Comparison of ENCODE assay signal across 8 mouse cellular contexts in genomic region chr2:32714117-32714986, GRCm38 (mm10). TPM values are rescaled to one million over a fixed set of nuclear protein-coding genes. Genes with fewer than 3 reads are reported as not detected.
DNase-seq lines count a peak whose midpoint lies in the region; ATAC-seq and TF ChIP-seq lines count a peak whose summit lies in the region.

No protein-coding gene starts in this region.

- intact Hi-C loops in gastrocnemius, adult 2 months (cut with DNase I), result loop anchor here (1.0 kb wide), 2 partner anchors 43 to 143 kb away; partner anchors contain the start of gene Tor2a
- intact Hi-C loops in gastrocnemius, postnatal 36 days (cut with DNase I), result loop anchor here (5.0 kb wide), 1 partner anchor 138 kb away; no protein-coding TSS in a partner anchor

- H3K27ac ChIP-seq in gastrocnemius, adult 2 months, result peak overlapping the region; percentile 96
- H3K27ac ChIP-seq in thymus, adult 2 months (ENCODE audit: control insufficient read depth, insufficient read depth, low read length), result peak overlapping the region; percentile 46
- peak overlapping the region; percentile 81 for H3K27ac ChIP-seq in intestine, embryonic 16.5 days (ENCODE audit: low read length)
- H3K27ac ChIP-seq in stomach, embryonic 14.5 days (ENCODE audit: low read length), result peak overlapping the region; percentile 98; the same call in 1 of the 2 replicates

- H3K9me3 ChIP-seq in intestine, embryonic 16.5 days (ENCODE audit: control insufficient read depth, low read length), result no peaks in the 10 kb centered on the region
- no peaks in the 10 kb centered on the region for H3K9me3 ChIP-seq in stomach, embryonic 14.5 days (ENCODE audit: control insufficient read depth, low read depth, low read length)

- no peak overlapping the region for H3K4me2 ChIP-seq in intestine, embryonic 16.5 days (ENCODE audit: low read depth, low read length)
- 0 out of 2 replicates have a peak overlapping the region, but pooled peaks have one; percentile 43 for H3K4me2 ChIP-seq in stomach, embryonic 14.5 days (replicated peaks; ENCODE audit: low read depth, low read length)

- TF ChIP-seq CTCF in gastrocnemius, adult 2 months (IDR thresholded peaks at IDR 0.05), result no peak
- no peak for TF ChIP-seq CTCF in thymus, adult 2 months (IDR thresholded peaks at IDR 0.05; ENCODE audit: borderline replicate concordance, control insufficient read depth, extremely low read depth, insufficient read depth, low read length, poor library complexity)

- no peak for TF ChIP-seq POLR2A in thymus, adult 2 months (IDR thresholded peaks at IDR 0.05; ENCODE audit: control insufficient read depth, extremely low read depth, insufficient read depth, low read length, poor library complexity)

- H3K4me3 ChIP-seq in gastrocnemius, adult 2 months, result peak overlapping the region; percentile 91
- H3K4me3 ChIP-seq in thymus, adult 2 months (ENCODE audit: control insufficient read depth, insufficient read depth, low read length), result no peak overlapping the region
- H3K4me3 ChIP-seq in intestine, embryonic 16.5 days (ENCODE audit: low read length), result no peak overlapping the region
- H3K4me3 ChIP-seq in stomach, embryonic 14.5 days (ENCODE audit: low read depth, low read length), result no peak overlapping the region

- DNase-seq in gastrocnemius, adult 2 months, result no peak
- no peak for DNase-seq in gastrocnemius, postnatal 36 days
- no peak for DNase-seq in thymus, adult 2 months
- no peak for DNase-seq in thymus, postnatal 25 days
- no peak for DNase-seq in c-Kit-positive CD71-positive TER-119-positive erythroid progenitor cells, embryonic 14.5 days (ENCODE audit: low spot score)
- DNase-seq in gastrocnemius, postnatal 4 days (ENCODE audit: low spot score in 2 of 2), result no peak

- 35% methylated on average over 11 of the region's 11 CpGs for WGBS in thymus, adult 2 months
- WGBS in intestine, embryonic 16.5 days, result 45% methylated on average over 11 of the region's 11 CpGs
- 47% methylated on average over 11 of the region's 11 CpGs for WGBS in stomach, embryonic 14.5 days

- peaks cover 34% of the 10 kb centered on the region for H3K4me1 ChIP-seq in thymus, adult 2 months (replicated peaks; ENCODE audit: control insufficient read depth, insufficient read depth, low read length)
- H3K4me1 ChIP-seq in intestine, embryonic 16.5 days (ENCODE audit: control insufficient read depth, insufficient read depth, low read length), result peaks cover 25% of the 10 kb centered on the region
- peaks cover 18% of the 10 kb centered on the region for H3K4me1 ChIP-seq in stomach, embryonic 14.5 days (ENCODE audit: control insufficient read depth, insufficient read depth, low read length)

- no peak for ATAC-seq in intestine, embryonic 16.5 days
- ATAC-seq in stomach, embryonic 14.5 days (ENCODE audit: insufficient number of reproducible peaks, insufficient read depth, low FRiP score, low read depth), result no peak

- no peaks in the 10 kb centered on the region for H3K27me3 ChIP-seq in thymus, adult 2 months (ENCODE audit: control insufficient read depth, insufficient read depth, low read length)
- no peaks in the 10 kb centered on the region for H3K27me3 ChIP-seq in intestine, embryonic 16.5 days (replicated peaks; ENCODE audit: control insufficient read depth, insufficient read depth, low read length)
- no peaks in the 10 kb centered on the region for H3K27me3 ChIP-seq in stomach, embryonic 14.5 days (ENCODE audit: control insufficient read depth, insufficient read depth, low read length)

- H3K36me3 ChIP-seq in thymus, adult 2 months (ENCODE audit: control insufficient read depth, insufficient read depth, low read length), result peaks cover 11% of the 10 kb centered on the region
- H3K36me3 ChIP-seq in intestine, embryonic 16.5 days (ENCODE audit: control insufficient read depth, insufficient read depth, low read length), result peaks cover 6% of the 10 kb centered on the region
- H3K36me3 ChIP-seq in stomach, embryonic 14.5 days (ENCODE audit: control insufficient read depth, insufficient read depth, low read length), result peaks cover 10% of the 10 kb centered on the region

- H3K9ac ChIP-seq in intestine, embryonic 16.5 days (ENCODE audit: low read depth, low read length), result peak overlapping the region; percentile 85
- no peak overlapping the region for H3K9ac ChIP-seq in stomach, embryonic 14.5 days (replicated peaks; ENCODE audit: low read depth, low read length)

RNA-seq across cellular contexts. Expression of gene Cdk9, which starts 1.5 kb away (rescaled TPM):
- total RNA-seq in gastrocnemius, adult 2 months (2021), result 10 to 100 TPM; 20.2 to 22.0 TPM
- 10 to 100 TPM; 18.1 to 21.0 TPM for total RNA-seq in gastrocnemius, postnatal 36 days (2021)
- polyA plus RNA-seq in thymus, adult 2 months (2012; rRNA removed), result 220 and 239 TPM in 2 replicates
- polyA plus RNA-seq in intestine, embryonic 16.5 days (2015; fragmentation: Nextera tagmentation; extraction: Ambion mirVana), result 83.4 and 86.0 TPM in 2 replicates
- polyA plus RNA-seq in stomach, embryonic 14.5 days (2014; fragmentation: Nextera tagmentation; extraction: Ambion mirVana), result 78.6 and 80.8 TPM in 2 replicates
- total RNA-seq in gastrocnemius, postnatal 4 days (2021), result 10 to 100 TPM; 49.3 to 55.2 TPM

RNA-seq across cellular contexts. Expression of gene Sh2d3c, which starts 6.5 kb away (rescaled TPM):
- 10 to 100 TPM in 1 of 2 experiments, 1 to 10 TPM in 1; 4.4 to 12.0 TPM for total RNA-seq in gastrocnemius, adult 2 months (2021)
- total RNA-seq in gastrocnemius, postnatal 36 days (2021), result 1 to 10 TPM; 6.4 to 7.0 TPM
- polyA plus RNA-seq in thymus, adult 2 months (2012; rRNA removed), result 104 and 106 TPM in 2 replicates
- polyA plus RNA-seq in intestine, embryonic 16.5 days (2015; fragmentation: Nextera tagmentation; extraction: Ambion mirVana), result 26.1 and 26.5 TPM in 2 replicates
- 28.2 and 28.4 TPM in 2 replicates for polyA plus RNA-seq in stomach, embryonic 14.5 days (2014; fragmentation: Nextera tagmentation; extraction: Ambion mirVana)
- total RNA-seq in gastrocnemius, postnatal 4 days (2021), result 10 to 100 TPM; 18.4 TPM

RNA-seq across cellular contexts. Expression of gene Fpgs, which starts 10.4 kb away (rescaled TPM):
- total RNA-seq in gastrocnemius, adult 2 months (2021), result 1 to 10 TPM; 5.9 to 6.9 TPM
- 1 to 10 TPM; 4.4 to 4.5 TPM for total RNA-seq in gastrocnemius, postnatal 36 days (2021)
- polyA plus RNA-seq in thymus, adult 2 months (2012; rRNA removed), result 61.8 and 65.7 TPM in 2 replicates
- 29.8 and 32.0 TPM in 2 replicates for polyA plus RNA-seq in intestine, embryonic 16.5 days (2015; fragmentation: Nextera tagmentation; extraction: Ambion mirVana)
- polyA plus RNA-seq in stomach, embryonic 14.5 days (2014; fragmentation: Nextera tagmentation; extraction: Ambion mirVana), result 25.9 and 27.1 TPM in 2 replicates
- total RNA-seq in gastrocnemius, postnatal 4 days (2021), result 10 to 100 TPM; 18.7 to 22.4 TPM

RNA-seq across cellular contexts. Expression of gene 6330409D20Rik, which starts 26.5 kb away (rescaled TPM):
- not detected for total RNA-seq in gastrocnemius, adult 2 months (2021)
- total RNA-seq in gastrocnemius, postnatal 36 days (2021), result not detected
- 0.20 and 0.27 TPM in 2 replicates for polyA plus RNA-seq in thymus, adult 2 months (2012; rRNA removed)
- polyA plus RNA-seq in intestine, embryonic 16.5 days (2015; fragmentation: Nextera tagmentation; extraction: Ambion mirVana), result 0.26 TPM in 1 of 2 replicates, not detected in the other
- polyA plus RNA-seq in stomach, embryonic 14.5 days (2014; fragmentation: Nextera tagmentation; extraction: Ambion mirVana), result 0.67 and 0.77 TPM in 2 replicates
- not detected for total RNA-seq in gastrocnemius, postnatal 4 days (2021)

RNA-seq across cellular contexts. Expression of gene Tor2a, which starts 42.7 kb away (rescaled TPM):
- total RNA-seq in gastrocnemius, adult 2 months (2021), result 1 to 10 TPM; 3.7 to 4.9 TPM
- 1 to 10 TPM; 3.9 to 5.1 TPM for total RNA-seq in gastrocnemius, postnatal 36 days (2021)
- polyA plus RNA-seq in thymus, adult 2 months (2012; rRNA removed), result 169 and 171 TPM in 2 replicates
- polyA plus RNA-seq in intestine, embryonic 16.5 days (2015; fragmentation: Nextera tagmentation; extraction: Ambion mirVana), result 73.1 and 74.0 TPM in 2 replicates
- polyA plus RNA-seq in stomach, embryonic 14.5 days (2014; fragmentation: Nextera tagmentation; extraction: Ambion mirVana), result 71.3 and 75.7 TPM in 2 replicates
- 10 to 100 TPM; 17.8 to 22.4 TPM for total RNA-seq in gastrocnemius, postnatal 4 days (2021)

Comparison
In these comparisons a context has a peak if more than half of its experiments do, and no peak if none do; other contexts are left out.
1. H3K27ac ChIP-seq: peak in every context shown above with its lines; median percentile 98 in stomach, embryonic 14.5 days; 96 in gastrocnemius, adult 2 months; 81 in intestine, embryonic 16.5 days; 46 in thymus, adult 2 months.